Mouse (Mus musculus): Measurements from ENCODE around the gene Prelid1. TPM values are rescaled to one million over a fixed set of nuclear protein-coding genes. Genes with fewer than 3 reads are reported as not detected.

Prelid1 gene
- total RNA-seq, 2 experiments from 2014 or later, result 23.9 to 30.5 TPM

- DNase-seq, result no peak
Observed at GRCm38 (mm10) chr13:55330567-55331400, 10.5 kb downstream of the Prelid1 start.

GRCm38 (mm10) chr13:55332331-55332730 is 12.0 kb downstream of the Prelid1 start:
- no peak for DNase-seq

DNA sequence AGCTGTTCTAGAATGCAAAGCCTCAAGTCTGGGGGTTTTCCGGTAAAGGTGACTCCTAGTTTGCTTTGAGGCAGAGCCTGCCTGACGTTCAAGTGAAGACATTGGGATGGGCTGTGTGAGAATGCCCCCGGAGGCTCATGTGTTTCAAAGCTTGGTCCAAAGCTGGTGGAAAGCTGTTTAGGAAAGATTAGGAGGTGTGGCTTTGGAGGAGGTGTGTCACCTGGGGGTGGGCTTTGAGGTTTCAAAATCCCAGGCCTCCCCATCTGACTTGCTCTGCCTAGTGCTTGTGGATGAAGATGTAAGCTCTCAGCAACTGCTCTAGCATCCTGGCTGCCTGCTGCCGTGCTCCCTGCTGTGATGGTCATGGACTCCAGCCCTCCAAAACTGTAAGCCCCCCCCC is 15.4 kb downstream of the Prelid1 start:
- DNase-seq, result no peak

GRCm38 (mm10) chr13:55337341-55337975 is 17.2 kb downstream of the Prelid1 start:
- no peak for DNase-seq

DNA sequence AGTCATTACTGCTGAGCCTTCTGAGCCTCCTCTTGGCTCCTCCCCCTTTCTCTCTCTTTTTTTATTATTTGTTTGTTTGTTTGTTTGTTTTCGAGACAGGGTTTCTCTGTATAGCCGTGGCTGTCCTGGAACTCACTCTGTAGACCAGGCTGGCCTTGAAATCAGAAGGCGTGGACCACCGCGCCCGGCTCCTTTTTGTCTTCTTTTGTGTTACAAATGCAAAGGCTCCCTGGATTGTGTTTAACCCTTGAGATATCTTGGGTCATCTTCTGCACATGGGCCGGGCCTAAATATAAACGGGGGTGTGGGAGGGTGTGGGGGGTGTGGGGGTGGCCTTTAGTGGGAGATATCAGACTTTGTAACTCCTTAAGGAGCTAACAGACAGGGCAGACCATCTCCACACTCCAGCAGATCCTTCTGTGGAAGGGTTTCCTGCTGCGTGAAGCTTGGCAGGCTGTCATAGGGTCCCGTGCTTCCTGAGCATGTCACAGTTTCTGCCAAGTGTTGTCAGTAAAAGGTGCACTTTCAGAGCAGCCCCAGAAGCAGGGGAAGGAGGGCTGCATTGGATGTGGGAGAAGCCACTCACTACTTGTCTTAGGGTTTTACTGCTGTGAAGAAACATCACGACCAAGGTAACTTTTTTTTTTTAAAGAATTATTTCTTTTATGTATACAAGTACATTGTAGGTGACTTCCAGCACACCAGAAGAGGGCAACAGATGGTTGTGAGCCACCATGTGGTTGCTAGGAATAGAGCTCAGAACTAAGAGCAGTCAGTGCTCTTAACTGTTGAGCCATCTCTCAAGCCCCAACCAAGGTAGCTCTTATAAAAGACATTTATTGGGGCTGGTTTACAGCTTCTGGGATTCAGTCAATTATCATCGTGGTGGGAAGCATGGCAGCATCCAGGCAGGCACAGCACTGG is 18.1 kb downstream of the Prelid1 start:
- DNase-seq, result no peak

DNA sequence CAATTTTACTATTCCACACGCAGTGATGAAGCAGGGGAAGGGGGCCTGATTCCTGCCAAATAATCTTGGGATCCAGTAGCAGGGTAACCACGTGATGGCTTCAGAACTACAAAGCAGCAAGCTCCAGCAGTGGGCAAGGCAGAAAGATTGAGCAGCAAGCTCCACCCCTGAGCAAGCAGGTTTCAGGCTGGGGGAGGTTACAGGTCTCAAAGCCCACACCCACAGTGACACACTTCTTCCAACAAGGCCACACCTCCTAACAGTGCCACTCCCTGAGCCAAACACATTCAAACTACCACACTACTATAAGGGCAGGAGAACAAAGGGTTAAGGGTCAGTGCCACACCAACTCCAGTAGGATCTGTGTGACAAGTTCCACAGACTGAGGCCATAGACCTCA is 19.0 kb downstream of the Prelid1 start:
- no peak for DNase-seq

DNA sequence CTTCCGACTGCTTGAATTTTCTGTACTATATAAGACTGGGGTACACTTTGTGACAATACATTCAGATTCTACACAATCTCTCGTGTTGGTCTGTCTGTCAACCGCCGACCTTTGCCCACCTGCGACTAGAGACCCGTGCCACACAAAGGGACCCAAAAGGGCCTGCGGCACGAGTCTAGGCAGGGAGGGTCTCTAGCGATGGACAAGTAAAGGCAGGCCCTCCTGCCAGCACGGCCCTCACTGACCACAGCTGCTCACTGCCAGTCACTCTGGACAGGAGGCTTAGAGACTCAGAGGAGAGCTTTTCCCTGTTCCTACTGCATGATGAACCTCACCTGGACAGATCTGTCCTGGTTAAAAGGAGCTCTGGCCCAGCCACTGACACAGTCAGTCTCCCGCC is 22.2 kb downstream of the Prelid1 start:
- no peak for DNase-seq

DNA sequence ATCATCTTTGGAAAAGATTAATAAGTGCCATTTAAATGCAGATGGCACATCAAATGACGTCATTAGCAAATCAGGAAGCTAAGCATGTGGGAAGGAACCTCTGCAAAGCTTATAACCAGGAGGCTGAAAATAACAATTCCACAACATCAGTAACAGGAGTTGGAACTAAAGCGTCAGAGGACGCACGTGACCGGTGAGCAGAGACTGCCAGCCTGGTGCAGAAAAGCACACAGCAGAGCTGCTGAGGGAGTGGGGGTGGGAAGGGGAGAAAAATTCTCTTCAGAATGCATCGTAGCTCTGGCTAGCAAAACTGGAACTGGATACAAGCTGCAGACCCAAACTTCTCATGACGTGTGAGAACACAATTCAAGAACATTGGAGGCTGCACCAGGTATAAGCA is 24.0 kb downstream of the Prelid1 start:
- DNase-seq, result no peak

DNA sequence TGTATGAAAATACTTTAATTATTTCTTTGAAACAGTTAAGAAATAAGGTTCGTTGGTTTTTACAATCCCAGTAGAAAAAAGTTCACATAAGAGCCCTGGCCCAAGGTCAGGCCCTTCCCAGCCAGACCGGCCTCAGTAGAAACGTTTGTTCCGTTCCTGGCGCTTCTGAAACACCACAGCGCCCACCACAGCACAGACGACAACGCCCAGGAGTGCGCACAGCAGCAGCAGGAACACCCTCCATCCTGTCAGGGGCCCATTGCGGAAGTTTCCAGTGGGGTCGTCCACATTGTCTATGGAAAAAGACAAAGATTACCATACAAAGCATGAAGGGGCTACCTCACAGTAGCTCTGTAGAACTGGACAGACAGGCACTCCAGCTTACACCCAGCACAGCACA is 26.4 kb downstream of the Prelid1 start:
- no peak for DNase-seq

DNA sequence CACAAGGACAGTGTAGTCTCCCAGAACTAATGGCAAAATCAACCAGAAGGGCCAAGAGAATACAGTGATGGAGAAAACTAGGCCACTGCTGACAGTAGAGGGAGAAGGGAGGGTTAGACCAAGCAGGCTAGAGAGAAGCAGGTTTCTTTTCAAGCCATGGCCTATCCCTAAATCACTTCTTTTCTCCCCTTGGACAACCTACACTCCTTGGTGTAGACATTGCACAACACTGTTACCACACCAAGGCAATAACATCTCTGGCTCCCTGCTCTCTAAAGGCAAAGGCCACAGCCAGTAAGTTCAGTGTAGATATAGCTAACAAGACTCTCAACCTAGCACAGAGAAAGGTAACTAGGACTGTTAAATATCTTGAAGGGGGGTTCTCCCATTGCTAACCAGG is 40.8 kb downstream of the Prelid1 start:
- DNase-seq, result no peak

DNA sequence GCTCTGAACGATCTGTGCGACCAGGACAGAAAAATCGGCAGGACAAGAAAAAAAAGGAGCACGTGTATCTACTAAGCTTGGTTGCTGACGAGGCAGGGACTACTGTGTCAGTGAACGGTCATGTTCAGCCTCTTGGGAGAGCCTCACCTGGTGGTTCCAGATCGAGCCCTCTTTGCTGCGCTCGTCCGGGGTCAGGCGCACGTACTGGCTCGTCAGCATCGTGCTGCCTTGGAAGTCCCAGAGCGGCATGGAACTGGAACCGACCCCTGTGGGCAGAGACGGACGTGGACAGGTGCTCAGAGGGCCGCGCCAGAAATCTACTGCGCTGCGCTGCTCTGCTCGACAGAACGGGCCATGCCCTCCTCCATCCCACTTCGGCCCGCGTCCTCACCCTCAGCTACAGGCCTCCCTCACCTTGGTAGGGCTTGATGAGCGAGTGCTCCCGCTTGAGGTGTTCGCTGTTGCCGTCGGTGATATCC is 41.7 kb downstream of the Prelid1 start:
- DNase-seq, result no peak

DNA sequence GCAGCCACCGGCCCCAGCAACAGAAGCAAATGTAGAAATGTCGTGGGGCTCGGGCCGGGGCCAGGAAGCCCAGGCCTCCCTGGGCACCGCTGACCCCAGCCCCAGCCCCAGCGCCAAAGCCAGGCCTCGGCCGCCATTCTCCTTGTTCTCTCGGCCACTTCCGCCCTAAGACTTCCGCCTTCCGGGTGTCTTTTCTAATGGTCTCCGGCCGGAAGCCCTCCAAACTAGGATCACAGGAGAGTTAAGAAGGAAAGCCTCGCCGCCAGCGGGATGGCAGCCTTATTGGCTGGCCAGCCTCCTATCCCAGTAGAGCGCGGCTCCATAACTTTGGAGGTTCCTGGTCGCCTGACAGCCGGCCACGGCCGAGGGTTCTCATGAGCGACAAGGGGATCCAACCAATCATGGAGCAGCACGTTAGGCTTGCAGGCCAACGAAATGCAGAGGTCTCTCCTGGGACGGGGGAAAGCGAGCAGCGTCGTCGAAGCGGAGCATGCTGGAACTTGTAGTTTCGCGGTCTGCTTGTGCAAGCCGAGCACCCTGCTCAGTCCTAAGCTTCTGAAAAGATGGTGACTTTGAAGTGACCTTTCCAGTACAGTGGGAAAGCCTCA is 42.3 kb downstream of the Prelid1 start, which contains the start of gene Lman2:
TSS of gene Lman2 (minus strand) at position 331 of the 608 bp plus-strand sequence.
- peak; percentile 98 for DNase-seq

- no peak for DNase-seq
Observed at GRCm38 (mm10) chr13:55368401-55368800, 48.1 kb downstream of the Prelid1 start.

DNA sequence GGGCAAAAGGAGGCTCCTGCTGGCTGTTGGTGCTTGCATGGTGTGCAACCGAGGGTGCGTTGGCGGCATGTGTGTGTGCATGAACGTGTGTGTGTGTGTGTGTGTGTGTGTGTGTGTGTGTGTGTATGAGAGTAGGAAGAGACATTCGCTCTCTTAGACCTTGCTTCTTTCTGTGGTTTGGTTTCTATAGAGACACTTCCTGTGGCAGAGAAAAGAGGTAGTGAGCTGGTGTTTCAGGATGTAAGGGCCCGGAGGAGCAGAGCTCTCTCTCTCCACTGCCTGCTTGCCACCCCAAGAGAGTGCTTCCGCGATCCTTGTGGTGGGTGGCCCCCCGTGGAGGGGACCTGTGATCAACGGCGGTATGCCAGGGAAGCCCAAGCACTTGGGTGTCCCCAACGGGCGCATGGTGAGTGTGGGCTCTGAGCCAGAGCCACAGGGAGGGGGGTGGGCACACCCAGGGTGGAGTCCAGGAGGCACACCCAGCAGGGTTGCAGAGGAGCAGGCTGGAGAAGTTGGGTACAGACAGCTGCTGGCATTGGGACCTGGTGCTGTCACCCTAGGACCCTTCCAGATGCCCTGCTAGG is 49.3 kb downstream of the Prelid1 start, which contains the start of gene Rgs14:
TSS of gene Rgs14 (plus strand) at position 202 of the 584 bp plus-strand sequence.
- DNase-seq, result peak; percentile 32

GRCm38 (mm10) chr13:55370234-55370633 is 49.9 kb downstream of the Prelid1 start:
- DNase-seq, result no peak

GRCm38 (mm10) chr13:55371007-55371681 is 50.8 kb downstream of the Prelid1 start:
- peak; percentile 39 for DNase-seq

DNA sequence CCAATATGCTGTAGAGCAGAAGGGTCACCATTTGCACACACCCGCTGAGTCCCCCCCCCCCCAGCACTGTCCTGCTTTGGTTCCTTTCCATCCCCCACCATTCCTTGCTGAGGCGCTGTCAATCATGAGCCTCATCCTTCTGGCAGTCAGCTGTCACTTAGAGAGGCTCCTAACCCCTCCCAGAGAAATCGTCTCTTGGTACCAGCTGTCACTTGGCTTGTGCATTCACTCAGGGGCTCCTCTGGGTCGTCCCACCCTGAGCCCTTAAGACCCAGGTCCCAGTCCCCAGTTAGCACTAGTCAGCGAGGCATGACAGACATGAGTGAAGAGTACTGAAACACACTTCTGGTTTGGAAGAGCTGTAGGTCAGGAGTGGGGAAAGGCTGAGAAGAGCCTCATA is 51.4 kb downstream of the Prelid1 start:
- DNase-seq, result no peak

DNA sequence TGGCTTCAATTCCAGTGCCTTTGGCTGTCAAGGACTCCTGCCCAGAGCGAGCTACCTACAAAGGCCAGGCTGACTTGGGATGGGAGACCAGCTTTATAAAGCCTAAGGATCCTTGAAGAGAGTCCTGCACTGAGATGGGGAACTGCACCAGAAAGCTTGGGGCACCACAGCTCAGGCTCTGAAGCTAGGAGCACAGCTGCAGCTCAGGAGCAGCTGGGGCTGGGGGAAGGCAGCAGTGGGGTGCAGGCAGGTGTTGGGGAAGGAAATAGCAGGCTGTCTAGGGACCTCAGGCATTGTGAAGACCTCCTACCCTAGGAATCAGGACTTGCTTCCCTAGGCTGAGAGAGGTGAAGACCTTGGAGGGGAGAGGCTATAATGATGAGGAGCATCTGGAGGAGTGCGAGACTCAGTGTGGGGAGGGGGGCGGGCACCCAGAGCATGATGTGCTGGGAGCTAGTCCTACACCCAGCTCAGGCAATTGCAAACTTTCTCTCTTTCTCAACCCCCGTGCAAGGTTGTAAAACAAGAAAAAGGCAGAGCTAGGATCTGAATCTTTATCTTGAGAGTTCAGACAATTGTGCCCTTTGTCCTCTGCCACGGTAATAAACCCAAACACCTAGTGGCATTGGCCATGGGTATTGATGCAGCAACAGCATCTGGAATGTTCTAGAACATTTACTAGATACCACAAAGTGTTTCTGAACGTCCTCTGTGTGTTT is 54.1 kb downstream of the Prelid1 start:
- DNase-seq, result no peak

Measured in gastrocnemius, postnatal 25 days (tissue).